Mouse (Mus musculus): ENCODE data around the gene Gm21992. TPM values are rescaled to one million over a fixed set of nuclear protein-coding genes. Genes with fewer than 3 reads are reported as not detected.
A peak's percentile ranks its signal among the peaks of the same experiment; 100 is the strongest.

Gene Gm21992
- polyA plus RNA-seq, 1 experiment from 2014 or later, result 27.6 TPM

GRCm38 (mm10) chr19:4712156-4712780 is 99.1 kb downstream of the Gm21992 start:
- ATAC-seq (ENCODE audit: insufficient number of reproducible peaks, low FRiP score, low TSS enrichment, low read depth) (no peak; the same call in 1 of the 2 replicates), DNase-seq (ENCODE audit: low spot score) (peak; percentile 67)
- H3K4me3 ChIP-seq (ENCODE audit: low read depth, low read length), result peak overlapping the region; percentile 57
- H3K27me3 ChIP-seq (ENCODE audit: control insufficient read depth, insufficient read depth, low read length), result peaks cover 21% of the 10 kb centered on the region
- WGBS, result under 1% methylated on average over 53 of the region's 60 CpGs
- peak overlapping the region; percentile 99 for H3K4me2 ChIP-seq (ENCODE audit: low read depth, severe bottlenecking)
- H3K9ac ChIP-seq (ENCODE audit: low read length), result peak overlapping the region; percentile 73
- no peak overlapping the region for H3K27ac ChIP-seq (replicated peaks; ENCODE audit: low read depth, low read length)
- peaks cover 9% of the 10 kb centered on the region for H3K4me1 ChIP-seq (ENCODE audit: control insufficient read depth, insufficient read depth, low read length)
- no peaks in the 10 kb centered on the region for H3K9me3 ChIP-seq (ENCODE audit: control insufficient read depth, low read length)
- no peaks in the 10 kb centered on the region for H3K36me3 ChIP-seq (ENCODE audit: control insufficient read depth, insufficient read depth, low read length)

GRCm38 (mm10) chr19:4711601-4712155 is 99.7 kb downstream of the Gm21992 start:
- Histone ChIP-seq H3K27me3 (ENCODE audit: control insufficient read depth, insufficient read depth, low read length) (peaks cover 21% of the 10 kb centered on the region), H3K9ac (ENCODE audit: low read length) (peak overlapping the region; percentile 73), H3K27ac (replicated peaks; ENCODE audit: low read depth, low read length) (no peak overlapping the region), H3K4me2 (ENCODE audit: low read depth, severe bottlenecking) (peak overlapping the region; percentile 99), H3K36me3 (ENCODE audit: control insufficient read depth, insufficient read depth, low read length) (no peaks in the 10 kb centered on the region), H3K4me3 (ENCODE audit: low read depth, low read length) (peak overlapping the region; percentile 57), H3K4me1 (ENCODE audit: control insufficient read depth, insufficient read depth, low read length) (peaks cover 9% of the 10 kb centered on the region), H3K9me3 (ENCODE audit: control insufficient read depth, low read length) (no peaks in the 10 kb centered on the region)
- DNase-seq (ENCODE audit: low spot score) (peak; percentile 71), ATAC-seq (ENCODE audit: insufficient number of reproducible peaks, low FRiP score, low TSS enrichment, low read depth) (no peak)
- under 1% methylated on average over 49 of the region's 65 CpGs for WGBS

GRCm38 (mm10) chr19:4711098-4711600 is 100.3 kb downstream of the Gm21992 start, which contains the start of gene Sptbn2:
Sptbn2 (plus strand) TSS chr19:4711167.
- Histone ChIP-seq H3K9ac (ENCODE audit: low read length) (peak within 1 kb of the TSS; percentile 73), H3K27me3 (ENCODE audit: control insufficient read depth, insufficient read depth, low read length) (peaks cover 21% of the 10 kb centered on the region), H3K9me3 (ENCODE audit: control insufficient read depth, low read length) (no peaks in the 10 kb centered on the region), H3K36me3 (ENCODE audit: control insufficient read depth, insufficient read depth, low read length) (no peaks in the 10 kb centered on the region), H3K27ac (replicated peaks; ENCODE audit: low read depth, low read length) (no peak within 1 kb of the TSS), H3K4me1 (ENCODE audit: control insufficient read depth, insufficient read depth, low read length) (peaks cover 9% of the 10 kb centered on the region), H3K4me2 (ENCODE audit: low read depth, severe bottlenecking) (peak within 1 kb of the TSS; percentile 99), H3K4me3 (ENCODE audit: low read depth, low read length) (peak within 1 kb of the TSS; percentile 57)
- WGBS, result 7% methylated on average over 13 of the region's 13 CpGs
- ATAC-seq (ENCODE audit: insufficient number of reproducible peaks, low FRiP score, low TSS enrichment, low read depth) (no peak), DNase-seq (ENCODE audit: low spot score) (peak; percentile 41)

GRCm38 (mm10) chr19:4708765-4709164 is 102.6 kb downstream of the Gm21992 start:
- H3K27ac ChIP-seq (replicated peaks; ENCODE audit: low read depth, low read length), result no peak overlapping the region
- H3K27me3 ChIP-seq (ENCODE audit: control insufficient read depth, insufficient read depth, low read length), result peaks cover 21% of the 10 kb centered on the region
- H3K9ac ChIP-seq (ENCODE audit: low read length), result no peak overlapping the region
- ATAC-seq (ENCODE audit: insufficient number of reproducible peaks, low FRiP score, low TSS enrichment, low read depth), result no peak
- no peak for DNase-seq (ENCODE audit: low spot score)
- no peaks in the 10 kb centered on the region for H3K36me3 ChIP-seq (ENCODE audit: control insufficient read depth, insufficient read depth, low read length)
- 88% methylated on average over 10 of the region's 10 CpGs for WGBS
- H3K4me3 ChIP-seq (ENCODE audit: low read depth, low read length), result no peak overlapping the region
- no peaks in the 10 kb centered on the region for H3K9me3 ChIP-seq (ENCODE audit: control insufficient read depth, low read length)
- H3K4me2 ChIP-seq (ENCODE audit: low read depth, severe bottlenecking), result no peak overlapping the region
- H3K4me1 ChIP-seq (ENCODE audit: control insufficient read depth, insufficient read depth, low read length), result peaks cover 9% of the 10 kb centered on the region

GRCm38 (mm10) chr19:4701221-4701620 is 110.2 kb downstream of the Gm21992 start:
- WGBS, result 72% methylated on average over 7 of the region's 7 CpGs
- H3K27ac ChIP-seq (replicated peaks; ENCODE audit: low read depth, low read length), result no peak overlapping the region
- H3K9ac ChIP-seq (ENCODE audit: low read length), result no peak overlapping the region
- H3K9me3 ChIP-seq (ENCODE audit: control insufficient read depth, low read length), result no peaks in the 10 kb centered on the region
- H3K36me3 ChIP-seq (ENCODE audit: control insufficient read depth, insufficient read depth, low read length), result no peaks in the 10 kb centered on the region
- ATAC-seq (ENCODE audit: insufficient number of reproducible peaks, low FRiP score, low TSS enrichment, low read depth) (no peak), DNase-seq (ENCODE audit: low spot score) (no peak)
- H3K27me3 ChIP-seq (ENCODE audit: control insufficient read depth, insufficient read depth, low read length), result peaks cover 29% of the 10 kb centered on the region
- H3K4me3 ChIP-seq (ENCODE audit: low read depth, low read length), result no peak overlapping the region
- H3K4me2 ChIP-seq (ENCODE audit: low read depth, severe bottlenecking), result no peak overlapping the region
- 0 out of 2 replicates have a peak, but pooled peaks cover 3% of the 10 kb centered on the region for H3K4me1 ChIP-seq (ENCODE audit: control insufficient read depth, insufficient read depth, low read length)

GRCm38 (mm10) chr19:4700656-4701055 is 110.8 kb downstream of the Gm21992 start:
- 66% methylated on average over 8 of the region's 8 CpGs for WGBS
- H3K4me2 ChIP-seq (ENCODE audit: low read depth, severe bottlenecking), result no peak overlapping the region
- H3K4me3 ChIP-seq (ENCODE audit: low read depth, low read length), result no peak overlapping the region
- H3K36me3 ChIP-seq (ENCODE audit: control insufficient read depth, insufficient read depth, low read length), result no peaks in the 10 kb centered on the region
- H3K27ac ChIP-seq (replicated peaks; ENCODE audit: low read depth, low read length), result no peak overlapping the region
- H3K27me3 ChIP-seq (ENCODE audit: control insufficient read depth, insufficient read depth, low read length), result peaks cover 29% of the 10 kb centered on the region
- ATAC-seq (ENCODE audit: insufficient number of reproducible peaks, low FRiP score, low TSS enrichment, low read depth) (no peak), DNase-seq (ENCODE audit: low spot score) (no peak)
- no peaks in the 10 kb centered on the region for H3K9me3 ChIP-seq (ENCODE audit: control insufficient read depth, low read length)
- no peak overlapping the region for H3K9ac ChIP-seq (ENCODE audit: low read length)
- H3K4me1 ChIP-seq (ENCODE audit: control insufficient read depth, insufficient read depth, low read length), result 0 out of 2 replicates have a peak, but pooled peaks cover 3% of the 10 kb centered on the region

GRCm38 (mm10) chr19:4699821-4700220 is 111.6 kb downstream of the Gm21992 start:
- no peak overlapping the region for H3K27ac ChIP-seq (replicated peaks; ENCODE audit: low read depth, low read length)
- no peak overlapping the region for H3K4me2 ChIP-seq (ENCODE audit: low read depth, severe bottlenecking)
- 0 out of 2 replicates have a peak, but pooled peaks cover 3% of the 10 kb centered on the region for H3K4me1 ChIP-seq (ENCODE audit: control insufficient read depth, insufficient read depth, low read length)
- DNase-seq (ENCODE audit: low spot score) (no peak), ATAC-seq (ENCODE audit: insufficient number of reproducible peaks, low FRiP score, low TSS enrichment, low read depth) (no peak)
- H3K27me3 ChIP-seq (ENCODE audit: control insufficient read depth, insufficient read depth, low read length), result peaks cover 29% of the 10 kb centered on the region
- no peak overlapping the region for H3K4me3 ChIP-seq (ENCODE audit: low read depth, low read length)
- no peaks in the 10 kb centered on the region for H3K36me3 ChIP-seq (ENCODE audit: control insufficient read depth, insufficient read depth, low read length)
- H3K9me3 ChIP-seq (ENCODE audit: control insufficient read depth, low read length), result no peaks in the 10 kb centered on the region
- 36% methylated on average over 5 of the region's 5 CpGs for WGBS
- H3K9ac ChIP-seq (ENCODE audit: low read length), result no peak overlapping the region

- WGBS, result 29% methylated on average over 8 of the region's 8 CpGs
- DNase-seq (ENCODE audit: low spot score) (no peak), ATAC-seq (ENCODE audit: insufficient number of reproducible peaks, low FRiP score, low TSS enrichment, low read depth) (no peak)
- Histone ChIP-seq H3K4me2 (ENCODE audit: low read depth, severe bottlenecking) (no peak overlapping the region; the same call in 1 of the 2 replicates), H3K4me3 (ENCODE audit: low read depth, low read length) (no peak overlapping the region), H3K27ac (replicated peaks; ENCODE audit: low read depth, low read length) (no peak overlapping the region), H3K36me3 (ENCODE audit: control insufficient read depth, insufficient read depth, low read length) (no peaks in the 10 kb centered on the region), H3K4me1 (ENCODE audit: control insufficient read depth, insufficient read depth, low read length) (0 out of 2 replicates have a peak, but pooled peaks cover 3% of the 10 kb centered on the region), H3K27me3 (ENCODE audit: control insufficient read depth, insufficient read depth, low read length) (peaks cover 29% of the 10 kb centered on the region), H3K9ac (ENCODE audit: low read length) (no peak overlapping the region), H3K9me3 (ENCODE audit: control insufficient read depth, low read length) (no peaks in the 10 kb centered on the region)
These were observed 112.6 kb downstream of the Gm21992 start for GRCm38 (mm10) chr19:4698856-4699255.

Data from limb, embryonic 11.5 days (tissue).